Mouse (Mus musculus) MEL (cell line): Measurements from ENCODE around the gene Ccdc170.

Source experiments
- CTCF ChIP-seq, 3 experiments: IDR thresholded peaks in 2 of 3; conservative IDR thresholded peaks in 1 of 3; 2 replicates each; pipeline ENCODE4 v1.5.1; 2011 to 2012; ENCODE audit warnings: low read length in 3 of 3, low read depth in 2 of 3, mild to moderate bottlenecking in 2 of 3, improper control_type of control experiment in 1 of 3, inconsistent platforms in 1 of 3, mixed read lengths in 1 of 3, moderate library complexity in 1 of 3; ENCODE audit not compliant: control insufficient read depth in 1 of 3, insufficient read depth in 1 of 3, poor library complexity in 1 of 3, severe bottlenecking in 1 of 3
- E2F4 ChIP-seq: IDR thresholded peaks from 2 replicates; pipeline ENCODE4 v1.6.1; 2011; ENCODE audit warnings: low read depth, low read length, improper control_type of control experiment, borderline replicate concordance
- EP300 ChIP-seq, 2 experiments: IDR thresholded peaks; 2 replicates each; pipeline ENCODE4 v1.6.1; 2011; ENCODE audit warnings: improper control_type of control experiment in 2 of 2, low read length in 2 of 2, low read depth in 1 of 2, mild to moderate bottlenecking in 1 of 2
- MAFK ChIP-seq: IDR thresholded peaks from 2 replicates; pipeline ENCODE4 v1.6.1; 2011; ENCODE audit warnings: low read depth, mild to moderate bottlenecking, low read length, improper control_type of control experiment, borderline replicate concordance
- MAX ChIP-seq: IDR thresholded peaks from 2 replicates; pipeline ENCODE4 v1.6.1; 2011; ENCODE audit warnings: low read length, improper control_type of control experiment
- ZKSCAN1 ChIP-seq: IDR thresholded peaks from 2 replicates; pipeline ENCODE4 v1.6.1; 2012; ENCODE audit warnings: low read depth, mild to moderate bottlenecking, inconsistent platforms, low read length, improper control_type of control experiment, moderate library complexity
- ZMIZ1 ChIP-seq: IDR thresholded peaks from 2 replicates; pipeline ENCODE4 v1.6.1; 2012; ENCODE audit warnings: low read depth, mild to moderate bottlenecking, inconsistent platforms, low read length, improper control_type of control experiment, moderate library complexity

DNA sequence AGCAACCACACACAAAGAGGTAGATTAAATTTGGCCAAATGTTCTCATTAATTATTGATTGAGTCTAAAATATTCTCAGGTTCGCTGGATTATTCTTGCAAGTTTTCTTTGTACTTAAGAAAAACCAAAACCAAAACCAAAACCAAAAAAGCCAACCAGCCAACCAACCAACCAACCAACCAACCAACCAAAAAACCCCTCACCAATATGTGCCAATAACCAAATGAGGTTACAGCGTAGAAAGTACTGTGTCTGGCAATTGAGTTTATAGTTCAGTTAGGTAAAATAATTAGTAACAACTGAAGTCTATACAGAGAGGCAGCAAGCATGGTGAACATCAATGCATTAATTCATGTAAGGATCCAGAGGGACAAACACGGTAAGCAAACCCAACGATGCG, 7.6 kb downstream of the Ccdc170 start:
- TF ChIP-seq MAFK, result no peak
- no peak for TF ChIP-seq MAX
- TF ChIP-seq ZMIZ1, result no peak
- TF ChIP-seq CTCF (IDR thresholded peaks at IDR 0.05 in 2 of 3, conservative IDR thresholded peaks at IDR 0.05 in 1 of 3; ENCODE audit: control insufficient read depth in 1 of 3, insufficient read depth in 1 of 3, low read depth in 2 of 3, low read length in 3 of 3, poor library complexity in 1 of 3, severe bottlenecking in 1 of 3), result no peak
- TF ChIP-seq EP300 (IDR thresholded peaks at IDR 0.05; ENCODE audit: low read depth in 1 of 2, low read length in 2 of 2), result no peak
- TF ChIP-seq ZKSCAN1, result no peak
- TF ChIP-seq E2F4, result no peak
